Mouse (Mus musculus) Muller cell, postnatal 12 days (primary cell): ENCODE measurements at regions not wholly inside any gene's neighbourhood (a gene's known extent, or its start where the extent isn't known, plus 50 kb on each side); places are given as distances from the start of the nearest gene placed in this dataset.
"Not testable (repeated sequence)": the region's sequence is repeated elsewhere in the genome, so short reads cannot be mapped to it uniquely, and the experiment has no call there.

Source experiments
- DNase-seq: peaks from one replicate; pipeline ENCODE4 v3.0.0-alpha.2; 2015; ENCODE audit errors: inconsistent ontology term

DNA sequence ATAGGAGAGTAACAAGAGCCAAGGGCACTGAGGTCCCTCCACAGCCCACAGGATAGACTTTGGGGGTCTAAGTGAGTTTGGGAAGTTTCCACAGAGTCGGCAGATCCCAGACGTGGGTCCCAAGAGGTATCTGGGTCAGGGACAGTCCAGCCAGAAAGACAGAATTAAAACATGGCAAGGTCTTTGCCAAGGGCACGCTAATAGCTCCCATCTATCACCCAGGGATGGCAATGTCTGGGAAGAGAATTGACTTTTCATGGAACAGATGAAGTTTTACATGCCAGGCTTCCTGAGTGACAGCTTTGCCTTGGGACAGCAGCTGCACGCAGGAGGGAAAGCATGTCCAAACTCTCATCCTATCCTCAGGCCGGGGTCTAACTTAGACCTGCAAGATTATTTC is 563.5 kb downstream of the Gm10330 start:
- DNase-seq, result not testable (repeated sequence)

DNA sequence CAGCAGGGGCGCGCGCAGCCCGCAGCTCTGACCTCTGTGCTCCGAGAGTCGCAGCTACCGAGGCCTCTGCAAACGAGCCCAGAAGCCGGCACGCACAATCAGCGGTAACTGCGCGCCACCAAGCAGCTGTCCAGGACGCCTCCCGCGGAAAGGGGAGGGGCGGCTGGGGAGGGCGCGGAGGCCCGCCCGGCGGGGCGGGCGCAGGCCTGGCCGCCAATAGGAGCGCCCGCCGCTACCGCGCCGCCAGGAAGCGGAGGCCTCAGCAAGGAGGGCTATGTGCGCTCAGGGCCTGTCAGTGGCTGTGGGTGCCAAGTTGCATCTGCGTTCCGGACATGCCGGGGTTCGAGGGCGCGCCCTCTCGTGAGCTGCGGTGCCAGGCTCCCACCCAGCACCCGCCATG is 590.5 kb downstream of the Gm10330 start:
- DNase-seq, result peak; percentile 3

DNA sequence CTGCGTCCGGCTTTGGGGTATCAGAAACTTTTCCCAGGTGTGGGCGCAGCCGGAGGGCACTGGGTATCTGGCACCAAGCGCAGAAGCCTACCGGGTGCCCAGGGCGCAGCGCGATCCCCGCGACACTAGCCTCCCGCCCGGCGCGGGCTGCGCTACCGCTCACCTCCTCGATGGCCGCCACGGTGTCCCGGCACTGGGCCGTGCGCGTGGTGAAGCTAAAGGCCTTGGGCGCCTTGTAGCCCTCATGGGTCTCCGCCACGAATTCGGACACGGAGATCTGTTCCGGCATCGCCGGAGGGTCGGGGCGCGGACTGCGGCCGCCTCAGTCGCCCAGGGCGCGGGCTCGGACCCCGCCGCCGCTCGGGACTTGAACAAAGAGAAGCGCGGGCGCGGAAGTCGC is 591.0 kb downstream of the Gm10330 start:
- DNase-seq, result not testable (repeated sequence)
